Mouse (Mus musculus) cerebellum, postnatal 4 days (tissue): ENCODE data around the gene Fam189a2.
A peak's percentile ranks its signal among the peaks of the same experiment; 100 is the strongest.

Source experiments
- DNase-seq, 2 experiments: peaks; one replicate each; pipeline ENCODE4 v3.0.0; 2022; ENCODE audit warnings: low spot score in 2 of 2, mixed read lengths in 1 of 2

Gene Fam189a2

GRCm38 (mm10) chr19:24025876-24026275, 4.9 kb downstream of the Fam189a2 start:
- DNase-seq, result no peak

- DNase-seq, result no peak
These were observed 6.2 kb downstream of the Fam189a2 start for GRCm38 (mm10) chr19:24024667-24025066.

- DNase-seq, result no peak
These were observed 6.7 kb downstream of the Fam189a2 start for GRCm38 (mm10) chr19:24024131-24024530.

GRCm38 (mm10) chr19:24023351-24023750, 7.5 kb downstream of the Fam189a2 start:
- DNase-seq, result no peak

DNA sequence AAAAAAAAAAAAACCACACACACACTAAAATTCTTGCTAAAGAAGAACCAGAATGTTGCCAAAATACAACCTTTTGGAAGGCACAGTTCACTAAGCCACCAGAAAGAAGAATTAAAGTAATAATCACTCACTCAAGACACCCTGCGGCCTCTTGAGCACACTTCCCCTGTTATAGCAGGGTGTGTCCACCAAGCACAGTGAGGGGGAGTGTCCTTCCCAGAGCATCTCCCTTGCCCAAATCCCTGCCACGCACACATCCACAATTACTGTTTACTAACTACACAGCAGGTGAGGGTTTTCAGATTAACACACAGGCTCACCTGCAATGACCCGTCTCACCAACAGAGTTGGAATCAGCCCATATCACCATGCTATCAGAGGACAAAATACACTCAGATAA, 8.0 kb downstream of the Fam189a2 start:
- no peak for DNase-seq

GRCm38 (mm10) chr19:24022301-24022700, 8.5 kb downstream of the Fam189a2 start:
- no peak for DNase-seq

DNA sequence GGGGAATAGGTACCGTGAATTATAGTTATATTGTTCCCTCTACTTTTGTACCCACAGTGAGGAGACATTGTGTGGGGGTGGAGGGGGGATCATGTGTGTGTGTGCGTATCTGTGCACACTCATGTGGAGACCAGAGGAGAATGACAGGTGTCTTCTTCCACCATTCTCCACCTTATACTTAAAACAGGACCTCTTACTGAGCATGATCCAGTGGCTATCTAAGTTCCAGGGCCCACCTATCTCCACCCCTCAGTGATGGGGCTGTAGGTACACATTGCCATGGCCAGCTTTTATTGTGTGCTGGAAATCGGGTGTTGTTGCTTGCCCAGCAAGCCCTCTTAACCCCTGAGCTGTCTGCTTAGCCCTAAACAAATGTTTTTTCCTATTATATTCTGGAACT, 10.1 kb downstream of the Fam189a2 start:
- no peak for DNase-seq

GRCm38 (mm10) chr19:24019609-24020008, 11.2 kb downstream of the Fam189a2 start:
- DNase-seq, result no peak

GRCm38 (mm10) chr19:24018396-24018795, 12.4 kb downstream of the Fam189a2 start:
- no peak for DNase-seq

DNA sequence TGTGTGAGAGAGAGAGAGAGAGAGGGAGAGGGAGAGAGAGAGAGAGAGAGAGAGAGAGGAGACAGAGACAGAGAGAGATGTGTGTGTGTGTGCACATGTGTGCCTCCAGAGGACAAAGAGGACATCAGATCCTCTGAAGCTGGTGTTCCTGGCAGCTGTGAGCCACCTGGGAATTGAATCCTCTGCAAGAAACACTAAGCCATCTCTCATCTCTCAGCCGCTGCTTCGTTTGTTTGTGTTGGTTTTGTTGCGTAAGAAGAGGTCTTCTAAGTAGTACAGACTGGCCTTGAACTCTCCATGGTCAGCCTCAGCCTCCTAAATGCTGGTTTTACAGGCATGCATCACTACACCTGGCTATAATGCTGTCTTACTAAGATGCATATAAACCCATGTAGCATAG, 12.9 kb downstream of the Fam189a2 start:
- no peak for DNase-seq

GRCm38 (mm10) chr19:24017427-24017826, 13.4 kb downstream of the Fam189a2 start:
- DNase-seq, result no peak

DNA sequence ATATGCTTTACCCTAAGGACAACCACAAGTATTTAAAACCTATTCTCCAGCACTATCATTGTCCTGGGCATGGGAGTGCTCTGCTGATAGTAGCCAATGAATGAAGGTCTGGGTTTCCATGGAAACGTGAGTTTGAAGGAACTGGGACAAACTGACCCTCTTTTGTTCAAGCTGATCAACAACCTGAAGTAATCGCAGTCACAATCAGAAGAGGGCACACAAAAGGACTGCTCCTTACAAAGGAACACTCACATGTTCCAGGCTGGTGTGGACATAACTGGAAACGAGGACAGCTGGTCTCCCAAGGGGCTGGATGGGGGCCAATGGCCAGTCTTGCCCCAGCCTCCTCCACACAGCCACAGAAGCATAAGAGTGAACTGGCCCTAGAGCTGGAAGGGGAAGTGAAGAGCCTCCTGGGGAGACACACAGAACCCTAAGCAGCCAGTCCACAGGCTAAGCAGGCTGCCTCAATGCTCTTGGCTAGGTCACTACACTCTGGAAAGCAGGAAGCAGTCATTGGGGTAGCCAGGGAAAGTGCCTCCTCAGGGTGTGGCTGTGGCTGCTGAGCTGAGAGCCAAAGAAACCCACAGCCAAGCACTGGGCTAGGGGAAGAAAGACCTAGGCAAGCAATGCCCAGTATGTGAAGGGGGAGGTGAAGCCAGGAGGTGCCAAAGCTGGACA, 14.0 kb downstream of the Fam189a2 start:
- DNase-seq, result peak in 1 of 2 experiments; percentile 16

DNA sequence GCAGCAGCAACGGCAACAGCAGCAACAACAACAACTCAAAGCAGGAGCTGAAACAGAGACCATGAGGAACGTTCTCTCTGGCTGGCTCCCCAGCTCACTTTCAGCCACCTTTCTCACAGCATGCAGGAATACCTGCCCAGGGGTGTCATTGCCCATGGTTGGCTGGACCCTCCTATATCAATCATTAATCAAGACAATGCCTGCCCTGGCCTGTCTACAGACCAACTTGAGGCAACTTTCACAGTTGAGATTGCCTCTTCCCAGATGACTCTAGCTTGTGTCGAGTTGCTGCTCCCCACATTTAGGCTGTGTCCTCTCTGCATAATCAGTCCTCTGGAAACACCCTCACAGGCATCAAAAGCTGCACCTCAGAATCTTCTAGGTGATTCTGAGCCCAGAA, 17.6 kb downstream of the Fam189a2 start:
- DNase-seq, result no peak

GRCm38 (mm10) chr19:24012479-24012878, 18.3 kb downstream of the Fam189a2 start:
- no peak for DNase-seq

DNA sequence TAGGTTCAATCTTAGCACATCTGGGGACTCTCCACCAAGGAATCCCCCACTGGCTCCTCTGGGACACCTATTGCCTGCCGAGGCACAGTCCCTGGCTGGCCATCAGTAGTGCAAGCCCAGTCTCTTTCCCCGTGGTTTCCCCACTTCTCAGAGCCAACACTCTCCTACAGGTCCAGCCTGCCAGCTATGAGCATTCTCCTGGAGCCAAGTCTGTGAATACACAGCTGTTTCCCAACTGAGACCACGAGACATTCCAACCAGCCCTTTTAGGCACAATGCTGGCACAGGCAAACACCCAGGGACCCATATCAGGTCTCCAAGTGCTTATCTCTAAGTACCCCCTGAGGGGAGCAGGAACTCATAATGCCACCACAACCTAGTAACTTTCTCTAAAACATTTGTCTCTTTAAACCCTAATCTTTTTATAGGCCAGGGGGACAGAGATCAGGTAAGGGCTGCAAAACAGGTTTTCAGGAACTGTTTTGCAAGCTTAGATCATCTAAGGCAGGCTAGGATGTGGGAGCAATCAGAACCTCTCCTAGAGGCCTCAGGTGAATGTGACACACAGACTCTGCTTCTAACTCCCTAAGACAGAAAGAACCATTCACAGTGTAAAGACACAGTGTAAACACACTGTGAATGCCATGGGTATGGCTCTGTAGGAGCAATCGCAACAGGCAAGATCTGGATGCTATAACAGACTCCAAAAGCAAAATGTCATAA, 23.0 kb downstream of the Fam189a2 start:
- no peak for DNase-seq

DNA sequence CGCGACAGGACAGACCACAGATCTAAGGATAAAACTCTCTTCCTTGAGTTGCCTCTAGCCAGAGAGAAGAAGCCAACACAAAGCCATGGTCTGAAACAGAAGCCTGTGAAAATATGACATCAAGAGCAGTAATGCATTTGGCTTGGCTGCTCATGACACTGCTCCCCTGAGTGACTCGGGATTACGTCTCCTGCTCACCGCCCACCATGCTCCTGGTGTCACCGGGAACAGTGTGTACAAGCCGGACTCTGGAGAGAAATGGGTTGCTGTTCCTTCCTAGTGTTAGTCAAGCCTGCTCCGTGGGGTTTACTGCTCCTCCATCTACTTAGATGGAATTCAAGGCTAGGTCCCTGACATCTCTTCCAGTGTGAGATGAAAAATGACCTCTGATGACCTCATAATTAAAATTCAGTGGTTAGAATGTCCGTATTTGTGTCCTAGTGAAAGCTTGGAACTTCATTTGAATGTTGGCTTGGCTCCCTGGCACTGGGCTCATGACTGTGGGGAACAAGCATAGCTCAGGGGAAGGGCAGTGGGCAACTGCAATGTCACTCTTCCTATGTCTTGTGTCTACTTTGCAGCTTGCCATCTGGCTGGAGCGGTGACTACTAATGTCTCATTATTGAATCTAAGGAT, 23.7 kb downstream of the Fam189a2 start:
- no peak for DNase-seq

DNA sequence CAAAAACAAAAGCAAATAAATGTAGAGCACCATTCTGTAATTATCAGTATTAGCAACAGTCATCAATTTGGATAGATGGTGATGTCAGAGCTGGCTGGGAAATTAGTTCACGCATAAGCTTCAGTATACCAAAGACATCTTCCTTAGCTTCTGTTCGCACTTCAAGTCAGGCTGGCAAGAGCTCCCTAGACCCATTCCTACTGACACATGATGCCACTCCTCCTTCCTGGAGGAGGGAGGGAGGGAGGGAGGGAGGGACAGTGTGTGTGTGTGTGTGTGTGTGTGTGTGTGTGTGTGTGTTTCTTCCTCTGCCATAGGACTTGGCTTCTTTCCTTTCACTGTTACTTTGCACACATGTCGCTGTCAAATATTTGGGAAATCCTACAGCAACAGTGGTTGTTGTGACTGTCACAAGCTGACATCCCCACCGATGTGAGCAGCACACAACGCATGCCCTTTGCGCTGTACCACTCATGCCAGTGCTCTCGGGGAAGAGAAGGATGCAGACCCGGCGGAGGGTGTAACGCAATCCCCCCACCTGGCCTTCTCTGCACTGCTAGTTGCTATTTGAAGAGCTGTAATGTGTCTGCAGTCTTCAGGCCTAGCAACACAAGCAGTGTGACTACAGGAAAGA, 34.9 kb downstream of the Fam189a2 start:
- no peak for DNase-seq

- DNase-seq, result no peak
These were observed 42.7 kb downstream of the Fam189a2 start for GRCm38 (mm10) chr19:23988166-23988565.

GRCm38 (mm10) chr19:23987291-23987690, 43.5 kb downstream of the Fam189a2 start:
- no peak for DNase-seq

DNA sequence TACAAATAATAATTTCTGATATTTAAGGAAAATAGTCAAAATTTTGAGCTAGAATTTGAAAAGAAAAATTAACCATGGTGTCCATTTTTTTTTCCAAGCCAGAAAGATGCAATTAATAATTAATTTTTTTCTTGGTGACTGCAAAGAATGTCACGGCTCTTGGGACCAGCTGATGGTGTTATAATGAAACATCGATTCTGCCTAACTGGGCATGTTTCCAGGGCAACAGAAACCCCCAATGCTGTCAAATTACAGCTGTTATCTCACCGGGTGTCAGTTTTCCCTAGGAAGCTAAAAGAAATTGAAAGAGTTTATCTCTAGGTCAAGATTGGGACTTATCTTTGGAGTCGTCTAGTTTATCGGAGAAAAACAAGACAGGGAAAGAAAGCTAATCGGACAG, 46.6 kb downstream of the Fam189a2 start:
- DNase-seq, result no peak

GRCm38 (mm10) chr19:23980598-23980997, 50.2 kb downstream of the Fam189a2 start:
- DNase-seq, result no peak

DNA sequence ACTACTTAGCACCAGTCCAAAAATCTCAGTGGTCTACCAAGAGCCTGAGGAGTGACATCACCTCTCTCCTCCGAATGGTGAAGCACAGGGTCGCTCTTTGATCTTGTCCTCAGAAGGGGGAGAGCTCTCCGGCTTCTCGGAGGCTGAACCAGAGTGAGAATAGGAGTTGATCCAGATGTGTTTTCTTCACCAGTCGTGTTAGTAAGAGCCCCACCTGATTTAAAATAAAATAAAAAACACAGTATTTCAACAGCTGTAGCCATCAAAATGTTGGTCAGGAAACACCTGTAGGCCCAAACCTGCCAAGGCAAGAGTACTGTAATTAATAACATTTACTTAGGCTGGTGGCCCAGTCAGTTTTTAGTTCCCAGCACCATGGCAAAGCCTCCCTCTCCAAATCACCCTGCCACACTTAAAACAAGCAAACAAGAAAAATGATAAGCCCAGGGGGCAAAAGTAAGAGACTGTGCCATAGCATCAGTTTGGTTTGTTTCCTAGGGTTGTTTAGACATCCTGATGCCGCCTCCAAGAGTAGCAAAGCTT, 52.8 kb downstream of the Fam189a2 start:
- no peak for DNase-seq
